Mouse (Mus musculus): Measurements from ENCODE around the gene Cwc15.

GRCm38 (mm10) chr9:14500023-14500915, at the start of gene Cwc15, which contains the start of gene Kdm4d:
- TF ChIP-seq CTCF (conservative IDR thresholded peaks at IDR 0.05; ENCODE audit: insufficient read depth, insufficient read length, low read depth, low read length) (no peak), POLR2A (IDR thresholded peaks at IDR 0.05; ENCODE audit: low read depth, low read length) (no peak)

Data from kidney, adult 2 months (tissue).